Mouse (Mus musculus) MEL (cell line): Measurements from ENCODE around the gene Ap4s1.

Experiments used
- POLR2A ChIP-seq, 2 experiments: IDR thresholded peaks; 2 replicates each; pipeline ENCODE4 v1.6.1; 2011 to 2012; ENCODE audit warnings: low read length in 2 of 2, mild to moderate bottlenecking in 2 of 2, control low read depth in 1 of 2, improper control_type of control experiment in 1 of 2, low read depth in 1 of 2, moderate library complexity in 1 of 2; ENCODE audit not compliant: control insufficient read depth in 1 of 2, insufficient read depth in 1 of 2, poor library complexity in 1 of 2
- POLR2AphosphoS2 ChIP-seq: IDR thresholded peaks from 2 replicates; pipeline ENCODE4 v1.6.1; 2011; ENCODE audit warnings: low read length, improper control_type of control experiment

- no peak for TF ChIP-seq POLR2AphosphoS2
- no peak for TF ChIP-seq POLR2A (IDR thresholded peaks at IDR 0.05; ENCODE audit: control insufficient read depth in 1 of 2, insufficient read depth in 1 of 2, low read depth in 1 of 2, low read length in 2 of 2, poor library complexity in 1 of 2)
Observed at GRCm38 (mm10) chr12:51759374-51759773, 68.5 kb downstream of the Ap4s1 start.
